In the genomic region with DNA sequence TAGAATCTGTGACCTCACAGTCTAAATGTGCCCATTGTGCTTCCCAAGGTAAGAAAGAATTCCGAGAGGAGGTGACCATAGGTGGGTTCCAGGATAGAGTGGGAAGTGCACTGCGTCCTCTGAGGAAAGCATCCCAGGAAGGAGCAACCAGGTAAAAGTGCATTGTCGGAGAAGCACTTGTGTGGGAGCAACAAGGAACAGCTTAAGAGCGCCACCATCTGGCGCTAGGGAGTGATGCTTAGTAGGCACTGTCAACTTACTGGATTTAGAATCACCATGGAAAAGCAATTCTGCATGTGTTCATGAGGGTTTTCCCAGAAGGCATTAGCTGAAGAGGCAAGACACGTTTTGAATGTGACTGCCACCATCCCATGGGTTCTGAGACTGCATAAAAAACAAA, we compare ENCODE assay signal across 9 mouse cellular contexts.
A peak's percentile ranks its signal among the peaks of the same experiment; 100 is the strongest.
DNase-seq lines count a peak whose midpoint lies in the region; ATAC-seq lines count a peak whose summit lies in the region.
"Had no signal": no experiment of that assay in that cellular context is flagged by ENCODE, and none has a peak within 500 bp of the region (broad histone marks: within the 10 kb centered on the region; RNA-seq: fewer than 3 reads in every experiment).

No protein-coding gene starts in this region.

- H3K4me1 ChIP-seq in forebrain, embryonic 12.5 days, result peaks cover 23% of the 10 kb centered on the region
- H3K4me1 ChIP-seq in forebrain, embryonic 13.5 days, result 0 out of 2 replicates have a peak, but pooled peaks cover 6% of the 10 kb centered on the region
- H3K4me1 ChIP-seq in limb, embryonic 11.5 days (ENCODE audit: control insufficient read depth, insufficient read depth, low read length), result 0 out of 2 replicates have a peak, but pooled peaks cover 7% of the 10 kb centered on the region
- peaks cover 18% of the 10 kb centered on the region for H3K4me1 ChIP-seq in limb, embryonic 10.5 days
- H3K4me1 ChIP-seq: neural tube, embryonic 12.5 days had no signal

- no peaks in the 10 kb centered on the region for H3K9me3 ChIP-seq in forebrain, embryonic 12.5 days
- H3K9me3 ChIP-seq in forebrain, embryonic 13.5 days (replicated peaks), result no peaks in the 10 kb centered on the region
- no peaks in the 10 kb centered on the region for H3K9me3 ChIP-seq in limb, embryonic 11.5 days (ENCODE audit: control insufficient read depth, low read length)
- H3K9me3 ChIP-seq in limb, embryonic 10.5 days (replicated peaks), result no peaks in the 10 kb centered on the region
- H3K9me3 ChIP-seq: neural tube, embryonic 12.5 days had no signal

- H3K36me3 ChIP-seq in forebrain, embryonic 12.5 days (replicated peaks), result no peaks in the 10 kb centered on the region
- H3K36me3 ChIP-seq in forebrain, embryonic 13.5 days (ENCODE audit: poor library complexity, severe bottlenecking), result no peaks in the 10 kb centered on the region
- no peaks in the 10 kb centered on the region for H3K36me3 ChIP-seq in limb, embryonic 11.5 days (ENCODE audit: control insufficient read depth, insufficient read depth, low read length)
- no peaks in the 10 kb centered on the region for H3K36me3 ChIP-seq in limb, embryonic 10.5 days
- H3K36me3 ChIP-seq: neural tube, embryonic 12.5 days had no signal

- 0 out of 2 replicates have a peak, but pooled peaks cover 8% of the 10 kb centered on the region for H3K27me3 ChIP-seq in forebrain, embryonic 12.5 days
- no peaks in the 10 kb centered on the region; the same call in 1 of the 2 replicates for H3K27me3 ChIP-seq in forebrain, embryonic 13.5 days
- no peaks in the 10 kb centered on the region for H3K27me3 ChIP-seq in limb, embryonic 11.5 days (ENCODE audit: control insufficient read depth, insufficient read depth, low read length)
- no peaks in the 10 kb centered on the region for H3K27me3 ChIP-seq in limb, embryonic 10.5 days (ENCODE audit: low read depth, poor library complexity, severe bottlenecking)
- H3K27me3 ChIP-seq: neural tube, embryonic 12.5 days had no signal

- no peak overlapping the region for H3K27ac ChIP-seq in forebrain, embryonic 12.5 days
- H3K27ac ChIP-seq in forebrain, embryonic 13.5 days, result no peak overlapping the region
- no peak overlapping the region for H3K27ac ChIP-seq in limb, embryonic 11.5 days (replicated peaks; ENCODE audit: low read depth, low read length)
- no peak overlapping the region for H3K27ac ChIP-seq in limb, embryonic 10.5 days
- H3K27ac ChIP-seq: neural tube, embryonic 12.5 days had no signal

- 0 out of 2 replicates have a peak, but pooled peaks have one; percentile 39 for ATAC-seq in forebrain, embryonic 12.5 days (ENCODE audit: low FRiP score)
- no peak; the same call in 1 of the 2 replicates for ATAC-seq in forebrain, embryonic 13.5 days
- ATAC-seq in limb, embryonic 11.5 days (ENCODE audit: insufficient number of reproducible peaks, low FRiP score, low TSS enrichment, low read depth), result no peak

- no peak overlapping the region for H3K4me3 ChIP-seq in forebrain, embryonic 12.5 days (replicated peaks)
- H3K4me3 ChIP-seq in forebrain, embryonic 13.5 days, result no peak overlapping the region
- no peak overlapping the region for H3K4me3 ChIP-seq in limb, embryonic 11.5 days (ENCODE audit: low read depth, low read length)
- H3K4me3 ChIP-seq in limb, embryonic 10.5 days, result no peak overlapping the region
- H3K4me3 ChIP-seq: neural tube, embryonic 12.5 days had no signal

- DNase-seq in limb, embryonic 11.5 days (ENCODE audit: low spot score), result peak; percentile 29
- no peak for DNase-seq in limb, embryonic 10.5 days (ENCODE audit: low spot score)
- DNase-seq in adrenal gland, adult 18-20 months (ENCODE audit: low spot score in 2 of 2), result peak; percentile 11 to 38
- DNase-seq in frontal cortex, postnatal 14 days (ENCODE audit: low spot score in 2 of 2), result peak; percentile 10 to 13
- peak; percentile 27 for DNase-seq in retina, postnatal 1 day
- DNase-seq in thymus, postnatal 14 days, result no peak

- WGBS in forebrain, embryonic 12.5 days, result 26% methylated on average over 6 of the region's 6 CpGs
- 20% methylated on average over 6 of the region's 6 CpGs for WGBS in forebrain, embryonic 13.5 days
- 25% methylated on average over 6 of the region's 6 CpGs for WGBS in limb, embryonic 11.5 days
- WGBS in limb, embryonic 10.5 days, result 23% methylated on average over 6 of the region's 6 CpGs

- no peak overlapping the region for H3K9ac ChIP-seq in forebrain, embryonic 12.5 days
- H3K9ac ChIP-seq in forebrain, embryonic 13.5 days, result no peak overlapping the region
- no peak overlapping the region for H3K9ac ChIP-seq in limb, embryonic 11.5 days (ENCODE audit: low read length)
- H3K9ac ChIP-seq: neural tube, embryonic 12.5 days had no signal

- H3K4me2 ChIP-seq in forebrain, embryonic 12.5 days, result no peak overlapping the region
- H3K4me2 ChIP-seq in forebrain, embryonic 13.5 days, result no peak overlapping the region
- H3K4me2 ChIP-seq in limb, embryonic 11.5 days (ENCODE audit: low read depth, severe bottlenecking), result no peak overlapping the region
- H3K4me2 ChIP-seq: neural tube, embryonic 12.5 days had no signal

Comparison
In these comparisons a context has a peak if more than half of its experiments do, and no peak if none do; other contexts are left out.
1. DNase-seq: peak in limb, embryonic 11.5 days (single experiment), adrenal gland, adult 18-20 months (2 of 2), frontal cortex, postnatal 14 days (2 of 2) and retina, postnatal 1 day (single experiment); none in limb, embryonic 10.5 days (single experiment) and thymus, postnatal 14 days (single experiment).